Mouse (Mus musculus): ENCODE measurements around the gene Eps8l2. TPM values are rescaled to one million over a fixed set of nuclear protein-coding genes. Genes with fewer than 3 reads are reported as not detected.
A peak's percentile ranks its signal among the peaks of the same experiment; 100 is the strongest.

Gene Eps8l2
- polyA plus RNA-seq, 1 experiment from 2014 or later = 1.4 TPM

- no peak overlapping the region for H3K4me3 ChIP-seq
- H3K36me3 ChIP-seq = no peaks in the 10 kb centered on the region
- WGBS = 72% methylated on average over 4 of the region's 4 CpGs
- H3K4me1 ChIP-seq (replicated peaks) = no peaks in the 10 kb centered on the region
- no peak overlapping the region for H3K4me2 ChIP-seq
- H3K27me3 ChIP-seq = 0 out of 2 replicates have a peak, but pooled peaks cover 6% of the 10 kb centered on the region
- ATAC-seq (ENCODE audit: low FRiP score) = no peak
- no peak overlapping the region for H3K27ac ChIP-seq
- H3K9me3 ChIP-seq = no peaks in the 10 kb centered on the region
- H3K9ac ChIP-seq = no peak overlapping the region
Measured at GRCm38 (mm10) chr7:141379584-141379983, 40.9 kb downstream of the Eps8l2 start.

GRCm38 (mm10) chr7:141381068-141381835, 42.6 kb downstream of the Eps8l2 start:
- H3K36me3 ChIP-seq = no peaks in the 10 kb centered on the region
- H3K4me2 ChIP-seq = no peak overlapping the region
- H3K4me1 ChIP-seq (replicated peaks) = no peaks in the 10 kb centered on the region
- H3K27me3 ChIP-seq = 0 out of 2 replicates have a peak, but pooled peaks cover 6% of the 10 kb centered on the region
- no peak overlapping the region for H3K4me3 ChIP-seq
- H3K9ac ChIP-seq = no peak overlapping the region
- WGBS = 72% methylated on average over 4 of the region's 4 CpGs
- H3K9me3 ChIP-seq = no peaks in the 10 kb centered on the region
- no peak overlapping the region for H3K27ac ChIP-seq
- ATAC-seq (ENCODE audit: low FRiP score) = no peak

GRCm38 (mm10) chr7:141387807-141388486, 49.3 kb downstream of the Eps8l2 start:
- H3K9ac ChIP-seq = no peak overlapping the region
- H3K9me3 ChIP-seq = no peaks in the 10 kb centered on the region
- H3K4me1 ChIP-seq (replicated peaks) = peaks cover 10% of the 10 kb centered on the region
- H3K4me3 ChIP-seq = no peak overlapping the region
- no peak overlapping the region for H3K27ac ChIP-seq
- WGBS = 59% methylated on average over 2 of the region's 2 CpGs
- no peaks in the 10 kb centered on the region for H3K36me3 ChIP-seq
- H3K27me3 ChIP-seq = peaks cover 13% of the 10 kb centered on the region; the same call in 1 of the 2 replicates
- no peak overlapping the region for H3K4me2 ChIP-seq
- no peak for ATAC-seq (ENCODE audit: low FRiP score)

- ATAC-seq (ENCODE audit: low FRiP score) = no peak
- Histone ChIP-seq H3K36me3 (no peaks in the 10 kb centered on the region), H3K27ac (no peak overlapping the region), H3K9me3 (no peaks in the 10 kb centered on the region), H3K27me3 (peaks cover 13% of the 10 kb centered on the region; the same call in 1 of the 2 replicates), H3K9ac (no peak overlapping the region), H3K4me2 (no peak overlapping the region), H3K4me1 (replicated peaks) (peaks cover 14% of the 10 kb centered on the region), H3K4me3 (no peak overlapping the region)
- WGBS = 61% methylated on average over 3 of the region's 3 CpGs
Measured at GRCm38 (mm10) chr7:141388487-141389109, 49.9 kb downstream of the Eps8l2 start.

GRCm38 (mm10) chr7:141390326-141391259, 51.9 kb downstream of the Eps8l2 start:
- whole genome bisulfite sequencing = 62% methylated on average over 9 of the region's 9 CpGs
- Histone ChIP-seq H3K9ac (no peak overlapping the region), H3K27ac (no peak overlapping the region), H3K4me3 (no peak overlapping the region), H3K4me1 (replicated peaks) (peaks cover 16% of the 10 kb centered on the region), H3K4me2 (peak overlapping the region; percentile 94; the same call in 1 of the 2 replicates), H3K9me3 (no peaks in the 10 kb centered on the region), H3K36me3 (peaks cover 1% of the 10 kb centered on the region; the same call in 1 of the 2 replicates), H3K27me3 (peaks cover 13% of the 10 kb centered on the region; the same call in 1 of the 2 replicates)
- no peak for ATAC-seq (ENCODE audit: low FRiP score)

- WGBS = under 1% methylated on average over 57 of the region's 57 CpGs
- Histone ChIP-seq H3K4me2 (peak within 1 kb of the TSS; percentile 94), H3K9ac (peak within 1 kb of the TSS; percentile 89), H3K27ac (peak within 1 kb of the TSS; percentile 88), H3K4me3 (peak within 1 kb of the TSS; percentile 67), H3K9me3 (no peaks in the 10 kb centered on the region), H3K36me3 (peaks cover 14% of the 10 kb centered on the region), H3K27me3 (peaks cover 13% of the 10 kb centered on the region; the same call in 1 of the 2 replicates), H3K4me1 (replicated peaks) (peaks cover 16% of the 10 kb centered on the region)
- peak; percentile 94 for ATAC-seq (ENCODE audit: low FRiP score)
Measured at GRCm38 (mm10) chr7:141391625-141392551, 53.2 kb downstream of the Eps8l2 start, which contains the start of gene Taldo1. TSS of gene Taldo1 (plus strand) at chr7:141392199.

GRCm38 (mm10) chr7:141392552-141393222, 54.0 kb downstream of the Eps8l2 start:
- peaks cover 19% of the 10 kb centered on the region for H3K36me3 ChIP-seq
- peaks cover 13% of the 10 kb centered on the region; the same call in 1 of the 2 replicates for H3K27me3 ChIP-seq
- peak overlapping the region; percentile 67 for H3K4me3 ChIP-seq
- peaks cover 16% of the 10 kb centered on the region for H3K4me1 ChIP-seq (replicated peaks)
- H3K9me3 ChIP-seq = no peaks in the 10 kb centered on the region
- 26% methylated on average over 9 of the region's 9 CpGs for WGBS
- H3K27ac ChIP-seq = peak overlapping the region; percentile 88
- H3K9ac ChIP-seq = peak overlapping the region; percentile 89
- ATAC-seq (ENCODE audit: low FRiP score) = no peak; the same call in 1 of the 2 replicates
- H3K4me2 ChIP-seq = peak overlapping the region; percentile 94

GRCm38 (mm10) chr7:141394158-141394557, 55.5 kb downstream of the Eps8l2 start:
- Histone ChIP-seq H3K36me3 (peaks cover 33% of the 10 kb centered on the region), H3K27me3 (peaks cover 9% of the 10 kb centered on the region; the same call in 1 of the 2 replicates), H3K4me1 (replicated peaks) (peaks cover 16% of the 10 kb centered on the region), H3K4me3 (no peak overlapping the region), H3K27ac (no peak overlapping the region), H3K9ac (no peak overlapping the region), H3K9me3 (no peaks in the 10 kb centered on the region), H3K4me2 (no peak overlapping the region)
- WGBS = 89% methylated on average over 7 of the region's 7 CpGs
- ATAC-seq (ENCODE audit: low FRiP score) = no peak

GRCm38 (mm10) chr7:141394771-141395170, 56.1 kb downstream of the Eps8l2 start:
- no peak overlapping the region for H3K4me2 ChIP-seq
- H3K9ac ChIP-seq = no peak overlapping the region
- H3K4me1 ChIP-seq (replicated peaks) = peaks cover 16% of the 10 kb centered on the region
- H3K36me3 ChIP-seq = peaks cover 39% of the 10 kb centered on the region
- no peaks in the 10 kb centered on the region for H3K9me3 ChIP-seq
- H3K27me3 ChIP-seq = 0 out of 2 replicates have a peak, but pooled peaks cover 4% of the 10 kb centered on the region
- WGBS = 17% methylated on average over 6 of the region's 6 CpGs
- no peak for ATAC-seq (ENCODE audit: low FRiP score)
- H3K4me3 ChIP-seq = no peak overlapping the region
- H3K27ac ChIP-seq = no peak overlapping the region

- Histone ChIP-seq H3K9ac (no peak overlapping the region), H3K9me3 (no peaks in the 10 kb centered on the region), H3K27ac (no peak overlapping the region), H3K4me1 (replicated peaks) (peaks cover 16% of the 10 kb centered on the region), H3K27me3 (no peaks in the 10 kb centered on the region), H3K36me3 (peaks cover 45% of the 10 kb centered on the region), H3K4me2 (no peak overlapping the region), H3K4me3 (no peak overlapping the region)
- ATAC-seq (ENCODE audit: low FRiP score) = no peak
- WGBS = 77% methylated on average over 1 of the region's 1 CpGs
Measured at GRCm38 (mm10) chr7:141395348-141395747, 56.7 kb downstream of the Eps8l2 start.

All from hindbrain, embryonic 13.5 days (tissue).